Comparison of ENCODE assay signal across 19 mouse cellular contexts in the genomic region with DNA sequence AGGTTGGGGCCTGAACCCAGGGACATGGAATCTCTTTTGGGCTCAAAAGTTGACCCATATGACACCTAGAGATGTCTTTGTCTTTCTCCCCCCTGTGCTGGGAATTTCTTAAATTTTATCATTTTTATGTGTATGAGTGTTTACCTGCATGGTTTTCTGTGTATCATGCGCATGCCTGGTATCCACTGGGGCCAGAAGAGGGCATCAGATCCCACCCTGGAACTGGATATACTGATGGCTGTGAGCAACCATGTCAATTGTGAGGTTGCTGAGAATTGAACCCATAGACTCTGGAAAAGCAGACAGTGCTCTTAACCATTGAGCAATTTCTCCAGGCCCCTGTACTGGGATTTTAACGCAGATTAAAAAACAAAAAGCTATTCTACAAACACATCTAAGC.
DNase-seq lines count a peak whose midpoint lies in the region; ATAC-seq and TF ChIP-seq lines count a peak whose summit lies in the region.
"Had no signal": no experiment of that assay in that cellular context is flagged by ENCODE, and none has a peak within 500 bp of the region (broad histone marks: within the 10 kb centered on the region; RNA-seq: fewer than 3 reads in every experiment).

No protein-coding gene starts in this region.

- WGBS in heart, embryonic 11.5 days (ENCODE audit: insufficient replicate concordance), result 90% methylated on average over 2 of the region's 2 CpGs
- WGBS in kidney, adult 2 months, result 99% methylated on average over 2 of the region's 2 CpGs

- POLR2A ChIA-PET in Patski (lab: Charles Lee), result no interaction called here

- H3K4me2 ChIP-seq in heart, embryonic 11.5 days, result no peak overlapping the region
- H3K4me2 ChIP-seq: embryonic facial prominence, embryonic 13.5 days; forebrain, embryonic 15.5 days; kidney, embryonic 15.5 days had no signal

- no peaks in the 10 kb centered on the region for H3K9me3 ChIP-seq in heart, embryonic 11.5 days (replicated peaks; ENCODE audit: control insufficient read depth, low read length)
- H3K9me3 ChIP-seq: embryonic facial prominence, embryonic 13.5 days; forebrain, embryonic 15.5 days; kidney, embryonic 15.5 days; midbrain, embryonic 10.5 days had no signal

- H3K9ac ChIP-seq in heart, embryonic 11.5 days (ENCODE audit: low read depth, low read length), result no peak overlapping the region
- H3K9ac ChIP-seq: embryonic facial prominence, embryonic 13.5 days; forebrain, embryonic 15.5 days; kidney, embryonic 15.5 days had no signal

- no peaks in the 10 kb centered on the region for H3K27me3 ChIP-seq in heart, embryonic 11.5 days (ENCODE audit: control insufficient read depth, insufficient read depth, low read length)
- no peaks in the 10 kb centered on the region for H3K27me3 ChIP-seq in kidney, adult 2 months (replicated peaks; ENCODE audit: control insufficient read depth, insufficient read depth, low read length)
- no peaks in the 10 kb centered on the region for H3K27me3 ChIP-seq in Patski
- H3K27me3 ChIP-seq: embryonic facial prominence, embryonic 13.5 days; forebrain, embryonic 15.5 days; kidney, embryonic 15.5 days had no signal

- in situ Hi-C loops in Patski (cut with MboI; ENCODE audit: low pct_unique_long_range_greater_than_20kb), result no loop called here

- 0 out of 2 replicates have a peak, but pooled peaks have one; percentile 18 for TF ChIP-seq CTCF in kidney, adult 2 months (conservative IDR thresholded peaks at IDR 0.05; ENCODE audit: insufficient read depth, insufficient read length, low read depth, low read length)
- peak; percentile 42 for TF ChIP-seq CTCF in Patski (IDR thresholded peaks at IDR 0.05)

- H3K4me3 ChIP-seq in heart, embryonic 11.5 days (ENCODE audit: low read depth, low read length), result no peak overlapping the region
- H3K4me3 ChIP-seq in kidney, adult 2 months (ENCODE audit: insufficient read depth, low read depth, low read length), result no peak overlapping the region
- H3K4me3 ChIP-seq: embryonic facial prominence, embryonic 13.5 days; forebrain, embryonic 15.5 days; kidney, embryonic 15.5 days; midbrain, embryonic 10.5 days had no signal

- TF ChIP-seq POLR2A in kidney, adult 2 months (IDR thresholded peaks at IDR 0.05; ENCODE audit: low read depth, low read length), result no peak

- peak overlapping the region; percentile 89 for H3K27ac ChIP-seq in heart, embryonic 11.5 days (ENCODE audit: low read depth, low read length)
- no peak overlapping the region for H3K27ac ChIP-seq in kidney, adult 2 months (ENCODE audit: insufficient read depth, low read depth, low read length)
- H3K27ac ChIP-seq: embryonic facial prominence, embryonic 13.5 days; forebrain, embryonic 15.5 days; kidney, embryonic 15.5 days; macrophage; midbrain, embryonic 10.5 days had no signal

- H3K36me3 ChIP-seq in heart, embryonic 11.5 days (ENCODE audit: control insufficient read depth, insufficient read depth, low read length), result no peaks in the 10 kb centered on the region
- H3K36me3 ChIP-seq in kidney, adult 2 months (ENCODE audit: control insufficient read depth, insufficient read depth, low read length), result no peaks in the 10 kb centered on the region
- H3K36me3 ChIP-seq: embryonic facial prominence, embryonic 13.5 days; forebrain, embryonic 15.5 days; kidney, embryonic 15.5 days; midbrain, embryonic 10.5 days had no signal

- peaks cover 48% of the 10 kb centered on the region for H3K4me1 ChIP-seq in heart, embryonic 11.5 days (ENCODE audit: control insufficient read depth, insufficient read depth, low read length)
- H3K4me1 ChIP-seq in kidney, adult 2 months (ENCODE audit: control insufficient read depth, insufficient read depth, low read length), result peaks cover 15% of the 10 kb centered on the region
- H3K4me1 ChIP-seq: forebrain, embryonic 15.5 days had no signal

- DNase-seq in heart, adult 9 months (ENCODE audit: low spot score in 2 of 2), result no peak
- DNase-seq in kidney, adult 2 months, result no peak
- no peak for DNase-seq in kidney, adult 18-20 months
- DNase-seq in 416B (ENCODE audit: low read depth), result peak; percentile 28
- no peak for DNase-seq in Patski (ENCODE audit: low read depth, low spot score)
- DNase-seq in embryo, embryonic 11 days, result no peak
- DNase-seq: adrenal gland, postnatal 10 days; B cell, adult 2 months; cerebellum, postnatal 10 days; liver; lung, adult 18-20 months; right cerebral cortex, postnatal 25 days had no signal

- CTCF ChIA-PET in Patski (lab: Charles Lee), result no interaction called here

- ATAC-seq in heart, embryonic 11.5 days (replicated peaks; ENCODE audit: insufficient number of reproducible peaks, low FRiP score, low TSS enrichment), result no peak
- ATAC-seq in Patski, result no peak
- ATAC-seq: activated CD4-positive, CD25-positive, alpha-beta regulatory T cell, adult 4 months; forebrain, embryonic 15.5 days had no signal
